Mouse (Mus musculus) liver, adult 10 weeks (tissue): ENCODE measurements around the gene Ptpru. TPM values are rescaled to one million over a fixed set of nuclear protein-coding genes. Genes with fewer than 3 reads are reported as not detected.

Source experiments
- polyA plus RNA-seq: library from polyadenylated mRNA; stranded (reverse); fragments of 350-450 nt; fragmentation: Illumina TruSeq; extraction: RNeasy Lipid Tissue Mini Kit (QIAGEN cat#74804); gene quantifications from one replicate; pipeline ENCODE4 v1.2.3, GENCODE M21; 2014; ENCODE audit warnings: low read depth, low replicate concordance

Ptpru gene
- polyA plus RNA-seq, result not detected

DNA sequence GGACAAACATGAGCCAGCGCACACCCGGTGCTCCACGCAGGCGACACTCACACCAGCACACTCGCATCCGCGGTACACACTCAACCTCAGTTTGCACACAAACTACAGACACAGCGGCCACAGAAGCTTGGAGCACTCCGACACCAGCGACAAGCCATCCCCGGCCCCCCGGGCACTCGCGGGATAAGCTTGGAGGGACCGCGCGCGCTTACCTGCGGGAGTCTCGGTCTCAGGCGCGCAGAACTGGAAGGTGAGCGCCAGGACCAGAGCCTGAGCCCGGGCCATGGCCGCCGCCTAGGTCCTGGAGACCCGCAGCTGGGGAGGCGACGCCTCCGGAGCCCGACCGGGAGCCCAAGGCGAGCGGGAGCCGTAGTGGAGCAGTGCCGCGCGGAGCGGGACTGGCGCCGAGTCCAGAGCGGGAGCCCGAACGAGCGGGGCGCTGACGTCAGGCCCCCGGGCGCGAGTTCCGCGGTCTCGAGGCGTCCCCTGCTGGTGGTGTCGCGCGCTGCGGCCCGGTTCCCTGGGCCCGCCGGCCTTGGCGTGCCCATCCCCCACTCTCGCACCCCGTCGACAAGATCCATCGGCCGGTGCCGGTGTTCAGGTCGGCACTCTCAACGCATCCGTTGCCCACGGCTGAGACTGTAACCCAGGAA is at the start of gene Ptpru:
Ptpru (minus strand) TSS at position 417 of the 653 bp plus-strand sequence.

DNA sequence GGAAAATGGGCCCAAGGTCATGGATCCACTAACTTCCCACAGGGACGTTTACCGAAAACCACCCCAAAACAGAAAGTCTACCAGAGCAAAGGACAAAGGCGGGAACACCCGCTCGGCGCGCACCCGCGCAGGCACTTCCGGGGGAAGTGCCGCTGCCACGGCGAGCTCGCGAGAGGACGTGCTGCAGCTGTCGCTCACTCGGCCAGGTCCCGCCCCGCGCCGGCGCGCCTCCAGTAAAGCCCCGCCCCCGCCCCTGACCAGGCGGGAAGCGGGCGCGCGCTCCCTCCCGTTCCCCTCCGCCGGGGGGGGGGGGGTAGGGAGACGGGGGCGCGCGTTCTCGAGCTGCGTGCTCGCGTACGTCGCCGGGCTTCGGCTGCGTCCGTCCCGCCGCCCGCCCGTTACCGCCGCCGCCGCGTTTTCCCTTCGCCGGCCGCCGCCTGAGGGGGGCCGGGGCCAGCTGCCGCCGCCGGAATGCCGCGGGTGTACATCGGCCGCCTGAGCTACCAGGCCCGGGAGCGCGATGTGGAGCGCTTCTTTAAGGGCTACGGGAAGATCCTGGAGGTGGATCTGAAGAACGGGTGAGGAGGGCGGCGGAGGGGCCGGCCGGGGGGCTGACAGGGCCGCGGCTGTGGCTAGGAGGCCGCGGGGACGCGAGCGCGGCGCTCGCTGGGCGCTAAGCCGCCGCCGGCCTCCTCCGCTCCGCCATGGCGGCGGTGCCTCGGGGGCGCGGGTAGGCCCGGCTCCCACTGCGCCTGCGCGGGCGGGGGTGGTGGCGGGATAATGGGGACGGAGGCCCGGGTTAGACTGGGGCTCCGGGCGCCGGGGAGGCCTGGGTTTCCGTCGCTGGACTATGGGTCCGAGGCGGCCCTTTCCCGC is 35.4 kb upstream of the Ptpru start, which contains the start of gene Srsf4:
Srsf4 (plus strand) TSS at position 325 of the 876 bp plus-strand sequence.

DNA sequence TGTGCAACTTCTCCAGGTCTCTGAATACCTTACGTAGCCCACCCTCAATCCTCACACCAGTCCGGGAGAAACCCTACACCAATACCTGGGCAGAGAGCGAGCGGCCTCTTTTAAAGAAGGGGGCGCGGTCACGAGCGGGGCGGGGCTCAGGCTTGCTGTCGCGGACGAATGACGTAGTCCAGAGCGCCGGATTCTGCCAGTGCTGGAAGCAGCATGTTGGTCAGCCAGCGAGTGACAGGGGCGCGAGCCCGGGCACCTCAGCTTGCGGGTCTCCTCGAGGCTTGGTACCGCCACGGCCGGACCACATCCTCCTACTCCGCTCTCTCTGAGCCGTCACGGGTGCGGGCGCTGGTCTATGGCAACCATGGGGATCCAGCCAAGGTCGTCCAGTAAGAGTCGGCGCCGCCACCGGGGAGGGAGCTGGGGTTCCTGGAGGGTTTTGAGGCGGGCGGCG is 5.2 kb upstream of the Ptpru start, which contains the start of gene Mecr:
Mecr (plus strand) TSS at position 181 of the 454 bp plus-strand sequence.

Other genes with a start within 250 kb of the Ptpru start
- gene Mecr, start 5.2 kb upstream of the Ptpru start, polyA plus RNA-seq, result 8.8 TPM
- gene Srsf4, start 35.3 kb upstream of the Ptpru start, polyA plus RNA-seq, result 11.7 TPM
- gene Tmem200b, start 83.5 kb upstream of the Ptpru start, polyA plus RNA-seq, result not detected
- gene Gm10300, start 236.4 kb upstream of the Ptpru start, polyA plus RNA-seq, result not detected
- 50.2 TPM for gene Epb41, start 237.0 kb upstream of the Ptpru start, polyA plus RNA-seq